In genomic region chr4:117752469-117752868, GRCm38 (mm10) we compare ENCODE assay signal across 19 mouse cellular contexts. TPM values are rescaled to one million over a fixed set of nuclear protein-coding genes. Genes with fewer than 3 reads are reported as not detected.
"Had no signal": no experiment of that assay in that cellular context is flagged by ENCODE, and none has a peak within 500 bp of the region (broad histone marks: within the 10 kb centered on the region; RNA-seq: fewer than 3 reads in every experiment).

No protein-coding gene starts in this region.

RNA-seq across cellular contexts. Expression of gene Klf17, which starts 13.0 kb away (rescaled TPM):
- total RNA-seq: megakaryocyte, adult 5-6 weeks; megakaryocyte-erythroid progenitor cell, adult 5-6 weeks had no signal
- polyA plus RNA-seq: liver, embryonic 15.5 days; lung, embryonic 14.5 days; lung, embryonic 16.5 days; midbrain, embryonic 10.5 days; midbrain, embryonic 12.5 days; midbrain, embryonic 14.5 days; midbrain, embryonic 16.5 days; myocyte; neural tube, embryonic 11.5 days; neural tube, embryonic 13.5 days; neural tube, embryonic 15.5 days; spleen, adult 2 months; thymus, adult 2 months; urinary bladder, adult 2 months had no signal

RNA-seq across cellular contexts. Expression of gene Gm12845, which starts 28.3 kb away (rescaled TPM):
- total RNA-seq: megakaryocyte, adult 5-6 weeks; megakaryocyte-erythroid progenitor cell, adult 5-6 weeks had no signal
- polyA plus RNA-seq: liver, embryonic 15.5 days; lung, embryonic 14.5 days; lung, embryonic 16.5 days; midbrain, embryonic 10.5 days; midbrain, embryonic 12.5 days; midbrain, embryonic 14.5 days; midbrain, embryonic 16.5 days; myocyte; neural tube, embryonic 11.5 days; neural tube, embryonic 13.5 days; neural tube, embryonic 15.5 days; spleen, adult 2 months; stomach, embryonic 15.5 days; stomach, postnatal 0 days; testis, adult 2 months; thymus, adult 2 months; urinary bladder, adult 2 months had no signal
